Mouse (Mus musculus): ENCODE measurements around the gene Aco2. TPM values are rescaled to one million over a fixed set of nuclear protein-coding genes. Genes with fewer than 3 reads are reported as not detected.
"Not testable (repeated sequence)": the region's sequence is repeated elsewhere in the genome, so short reads cannot be mapped to it uniquely, and the experiment has no call there.

Gene Aco2
- total and polyA plus RNA-seq, 3 experiments: 1,810 to 2,215 (median 2,076) TPM

- Histone ChIP-seq H3K27ac (no peak overlapping the region), H3K4me1 (ENCODE audit: control insufficient read depth, insufficient read depth, low read length) (peaks cover 2% of the 10 kb centered on the region; the same call in 1 of the 2 replicates), H3K79me2 (replicated peaks; ENCODE audit: control insufficient read depth, insufficient read depth, low read length) (peaks cover 3% of the 10 kb centered on the region; the same call in 1 of the 2 replicates), H3K36me3 (ENCODE audit: control insufficient read depth, insufficient read depth, low read length) (peaks cover 20% of the 10 kb centered on the region), H3K4me3 (no peak overlapping the region), H3K9ac (ENCODE audit: low read depth, low read length) (no peak overlapping the region), H3K27me3 (ENCODE audit: control insufficient read depth, insufficient read depth, low read length) (no peaks in the 10 kb centered on the region)
- no peak for DNase-seq
- intact Hi-C loops (cut with DNase I): no loop called here
- 90% methylated on average over 5 of the region's 5 CpGs for WGBS
- no peak for TF ChIP-seq POLR2A (IDR thresholded peaks at IDR 0.05; ENCODE audit: insufficient read depth, low read depth, low read length)
- TF ChIP-seq EP300 (IDR thresholded peaks at IDR 0.05; ENCODE audit: insufficient read depth, low read depth, low read length): no peak
- TF ChIP-seq CTCF (IDR thresholded peaks at IDR 0.05): no peak
These were observed 25.6 kb downstream of the Aco2 start for GRCm38 (mm10) chr15:81897607-81898285.

- no peak overlapping the region for H3K9ac ChIP-seq (ENCODE audit: low read depth, low read length)
- WGBS: 51% methylated on average over 2 of the region's 2 CpGs
- peak overlapping the region; percentile 55 for H3K27ac ChIP-seq
- peaks cover 2% of the 10 kb centered on the region; the same call in 1 of the 2 replicates for H3K4me1 ChIP-seq (ENCODE audit: control insufficient read depth, insufficient read depth, low read length)
- no peaks in the 10 kb centered on the region for H3K27me3 ChIP-seq (ENCODE audit: control insufficient read depth, insufficient read depth, low read length)
- H3K79me2 ChIP-seq (replicated peaks; ENCODE audit: control insufficient read depth, insufficient read depth, low read length): peaks cover 4% of the 10 kb centered on the region; the same call in 1 of the 2 replicates
- H3K36me3 ChIP-seq (ENCODE audit: control insufficient read depth, insufficient read depth, low read length): peaks cover 17% of the 10 kb centered on the region
- intact Hi-C loops (cut with DNase I): no loop called here
- DNase-seq: peak in 1 of 2 experiments; percentile 46
- no peak for TF ChIP-seq CTCF (IDR thresholded peaks at IDR 0.05)
- TF ChIP-seq EP300 (IDR thresholded peaks at IDR 0.05; ENCODE audit: insufficient read depth, low read depth, low read length): 0 out of 2 replicates have a peak, but pooled peaks have one; percentile 56
- H3K4me3 ChIP-seq: no peak overlapping the region
These were observed 26.6 kb downstream of the Aco2 start for GRCm38 (mm10) chr15:81898751-81899150.

GRCm38 (mm10) chr15:81904939-81905338 lies 32.8 kb downstream of the Aco2 start:
- TF ChIP-seq POLR2A (IDR thresholded peaks at IDR 0.05; ENCODE audit: insufficient read depth, low read depth, low read length): no peak
- no peak for TF ChIP-seq EP300 (IDR thresholded peaks at IDR 0.05; ENCODE audit: insufficient read depth, low read depth, low read length)
- TF ChIP-seq CTCF (IDR thresholded peaks at IDR 0.05): peak; percentile 88
- DNase-seq: peak in 1 of 2 experiments; percentile 72
- peaks cover 5% of the 10 kb centered on the region for H3K79me2 ChIP-seq (replicated peaks; ENCODE audit: control insufficient read depth, insufficient read depth, low read length)
- no peaks in the 10 kb centered on the region for H3K27me3 ChIP-seq (ENCODE audit: control insufficient read depth, insufficient read depth, low read length)
- H3K4me1 ChIP-seq (ENCODE audit: control insufficient read depth, insufficient read depth, low read length): no peaks in the 10 kb centered on the region
- intact Hi-C loops (cut with DNase I): loop anchor here (1.0 kb wide), 1 partner anchor 74 kb away; no protein-coding TSS in a partner anchor
- H3K4me3 ChIP-seq: no peak overlapping the region
- H3K36me3 ChIP-seq (ENCODE audit: control insufficient read depth, insufficient read depth, low read length): peaks cover 4% of the 10 kb centered on the region; the same call in 1 of the 2 replicates
- no peak overlapping the region for H3K9ac ChIP-seq (ENCODE audit: low read depth, low read length)
- H3K27ac ChIP-seq: no peak overlapping the region
- 39% methylated on average over 2 of the region's 2 CpGs for WGBS

GRCm38 (mm10) chr15:81907953-81908352 lies 35.8 kb downstream of the Aco2 start:
- H3K4me3 ChIP-seq: no peak overlapping the region
- DNase-seq: no peak
- H3K27me3 ChIP-seq (ENCODE audit: control insufficient read depth, insufficient read depth, low read length): no peaks in the 10 kb centered on the region
- no peaks in the 10 kb centered on the region for H3K4me1 ChIP-seq (ENCODE audit: control insufficient read depth, insufficient read depth, low read length)
- WGBS: 76% methylated on average over 8 of the region's 8 CpGs
- no peak overlapping the region for H3K27ac ChIP-seq
- peaks cover 2% of the 10 kb centered on the region; the same call in 1 of the 2 replicates for H3K36me3 ChIP-seq (ENCODE audit: control insufficient read depth, insufficient read depth, low read length)
- intact Hi-C loops (cut with DNase I): no loop called here
- TF ChIP-seq CTCF (IDR thresholded peaks at IDR 0.05) (no peak), EP300 (IDR thresholded peaks at IDR 0.05; ENCODE audit: insufficient read depth, low read depth, low read length) (no peak), POLR2A (IDR thresholded peaks at IDR 0.05; ENCODE audit: insufficient read depth, low read depth, low read length) (no peak)
- peaks cover 2% of the 10 kb centered on the region; the same call in 1 of the 2 replicates for H3K79me2 ChIP-seq (replicated peaks; ENCODE audit: control insufficient read depth, insufficient read depth, low read length)
- H3K9ac ChIP-seq (ENCODE audit: low read depth, low read length): no peak overlapping the region

- H3K79me2 ChIP-seq (replicated peaks; ENCODE audit: control insufficient read depth, insufficient read depth, low read length); DNase-seq; H3K27ac ChIP-seq; H3K9ac ChIP-seq (ENCODE audit: low read depth, low read length); H3K27me3 ChIP-seq (ENCODE audit: control insufficient read depth, insufficient read depth, low read length); H3K36me3 ChIP-seq (ENCODE audit: control insufficient read depth, insufficient read depth, low read length); H3K4me3 ChIP-seq; H3K4me1 ChIP-seq (ENCODE audit: control insufficient read depth, insufficient read depth, low read length); intact Hi-C loops (cut with DNase I): not testable (repeated sequence)
- 88% methylated on average over 4 of the region's 4 CpGs for WGBS
- peak; percentile 59 for TF ChIP-seq CTCF (IDR thresholded peaks at IDR 0.05)
These were observed 36.7 kb downstream of the Aco2 start for GRCm38 (mm10) chr15:81908767-81909166.

GRCm38 (mm10) chr15:81912498-81912897 lies 40.4 kb downstream of the Aco2 start:
- Histone ChIP-seq H3K4me1 (ENCODE audit: control insufficient read depth, insufficient read depth, low read length) (no peaks in the 10 kb centered on the region), H3K79me2 (replicated peaks; ENCODE audit: control insufficient read depth, insufficient read depth, low read length) (no peaks in the 10 kb centered on the region), H3K27me3 (ENCODE audit: control insufficient read depth, insufficient read depth, low read length) (no peaks in the 10 kb centered on the region), H3K27ac (peak overlapping the region; percentile 40), H3K36me3 (ENCODE audit: control insufficient read depth, insufficient read depth, low read length) (no peaks in the 10 kb centered on the region), H3K4me3 (no peak overlapping the region), H3K9ac (ENCODE audit: low read depth, low read length) (no peak overlapping the region)
- no peak for DNase-seq
- WGBS: 34% methylated on average over 2 of the region's 2 CpGs
- no peak for TF ChIP-seq CTCF (IDR thresholded peaks at IDR 0.05)
- no peak for TF ChIP-seq POLR2A (IDR thresholded peaks at IDR 0.05; ENCODE audit: insufficient read depth, low read depth, low read length)
- TF ChIP-seq EP300 (IDR thresholded peaks at IDR 0.05; ENCODE audit: insufficient read depth, low read depth, low read length): no peak
- intact Hi-C loops (cut with DNase I): no loop called here

Measured in heart, adult 2 months (tissue).